Mouse (Mus musculus) hindbrain, postnatal 0 days (tissue): ENCODE data around the gene Lsm14a. TPM values are rescaled to one million over a fixed set of nuclear protein-coding genes. Genes with fewer than 3 reads are reported as not detected.

Experiments used
- ATAC-seq: fragments of 200-750 bp; cut with Nextera tagmentation; 2 replicates; pipeline ENCODE4 v1.8.0; 2017; ENCODE audit warnings: mild to moderate bottlenecking, moderate TSS enrichment, moderate library complexity
- DNase-seq: peaks from one replicate; pipeline ENCODE4 v3.0.0-alpha.2; 2015; ENCODE audit warnings: low spot score
- H3K27ac ChIP-seq: fragments of 300-500 bp; sonication (generic); 2 replicates; pipeline ENCODE4 v1.5.1; 2014; ENCODE audit warnings: mild to moderate bottlenecking
- H3K27me3 ChIP-seq: fragments of 300-500 bp; sonication (generic); 2 replicates; pipeline ENCODE4 v1.6.1; 2014; ENCODE audit warnings: low read length, mixed read lengths; ENCODE audit not compliant: insufficient read depth
- H3K36me3 ChIP-seq: fragments of 300-500 bp; sonication (generic); 2 replicates; pipeline ENCODE4 v1.6.1; 2014; ENCODE audit warnings: low read length, mixed read lengths; ENCODE audit not compliant: insufficient read depth
- H3K4me1 ChIP-seq: fragments of 300-500 bp; sonication (generic); 2 replicates; pipeline ENCODE4 v1.6.1; 2014; ENCODE audit warnings: antibody characterized with exemption, low read length, mixed read lengths; ENCODE audit not compliant: insufficient read depth
- H3K4me2 ChIP-seq: fragments of 300-500 bp; sonication (generic); 2 replicates; pipeline ENCODE4 v1.6.1; 2014; ENCODE audit warnings: low read depth, mild to moderate bottlenecking, low read length, moderate library complexity, mixed read lengths
- H3K4me3 ChIP-seq: fragments of 300-500 bp; sonication (generic); 2 replicates; pipeline ENCODE4 v1.5.1; 2014; ENCODE audit warnings: low read length
- H3K9ac ChIP-seq: fragments of 300-500 bp; sonication (generic); replicated peaks from 2 replicates; pipeline ENCODE4 v1.6.1; 2014; ENCODE audit warnings: mild to moderate bottlenecking, low read length, moderate library complexity, mixed read lengths
- H3K9me3 ChIP-seq: fragments of 300-500 bp; sonication (generic); 2 replicates; pipeline ENCODE4 v1.6.1; 2016; ENCODE audit warnings: low read length, mixed read lengths
- CTCF ChIP-seq: IDR thresholded peaks from 2 replicates; pipeline ENCODE4 v1.5.1; 2016; ENCODE audit warnings: antibody characterized with exemption, control low read depth, low read depth
- WGBS: fragments of 180-500 bp; shearing (Covaris S2); extraction: QIAGEN DNeasy Blood & Tissue Kit; methylation state at CpG from one replicate; pipeline ENCODE4 v1.1.7; 2014; 5-methylcytosine and 5-hydroxymethylcytosine counted together
- polyA plus RNA-seq: library from polyadenylated mRNA; unstranded; fragments of >200 nt; fragmentation: Nextera tagmentation; extraction: Ambion mirVana; gene quantifications from 2 replicates; pipeline ENCODE4 v1.2.1, GENCODE M21; 2015
- total RNA-seq: library from RNA; depleted of rRNA; stranded (reverse); fragments of >200 nt; gene quantifications from 2 replicates; pipeline ENCODE4 v1.2.3, GENCODE M21; 2014

Lsm14a gene
- total and polyA plus RNA-seq, 2 experiments from 2014 or later = 44.9 to 46.1 TPM

DNA sequence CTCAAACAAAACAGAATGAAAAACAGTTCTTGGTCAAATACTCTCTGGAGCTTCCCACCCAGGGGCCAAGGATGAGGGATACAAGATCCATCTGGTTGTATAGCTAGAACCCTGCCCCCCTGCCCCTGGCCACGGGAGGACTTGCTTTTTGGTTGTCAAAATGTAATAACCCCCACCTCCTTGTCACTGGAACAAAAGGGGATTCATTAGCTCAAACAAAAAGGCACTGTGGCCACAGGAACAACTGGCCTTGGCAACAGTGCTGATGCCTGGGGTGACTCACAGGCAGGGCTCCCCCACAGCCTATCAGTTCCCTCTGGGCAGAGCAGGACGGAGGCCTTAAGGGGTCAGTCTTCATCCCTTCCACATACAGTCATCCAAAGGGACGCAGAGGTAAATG lies 73.2 kb downstream of the Lsm14a start:
- Histone ChIP-seq H3K9ac (no peak overlapping the region), H3K4me1 (no peaks in the 10 kb centered on the region), H3K9me3 (0 out of 2 replicates have a peak, but pooled peaks cover 2% of the 10 kb centered on the region), H3K4me2 (no peak overlapping the region), H3K27ac (no peak overlapping the region), H3K4me3 (no peak overlapping the region), H3K27me3 (no peaks in the 10 kb centered on the region), H3K36me3 (no peaks in the 10 kb centered on the region)
- ATAC-seq (peak; percentile 86), DNase-seq (peak; percentile 63)
- 0 out of 2 replicates have a peak, but pooled peaks have one; percentile 5 for TF ChIP-seq CTCF
- WGBS = 22% methylated on average over 3 of the region's 3 CpGs

GRCm38 (mm10) chr7:34319123-34319522 lies 74.0 kb downstream of the Lsm14a start:
- no peak overlapping the region for H3K4me3 ChIP-seq
- TF ChIP-seq CTCF = no peak
- ATAC-seq (no peak), DNase-seq (no peak)
- no peaks in the 10 kb centered on the region for H3K27me3 ChIP-seq
- no peak overlapping the region for H3K4me2 ChIP-seq
- no peaks in the 10 kb centered on the region for H3K36me3 ChIP-seq
- no peaks in the 10 kb centered on the region for H3K4me1 ChIP-seq
- 0 out of 2 replicates have a peak, but pooled peaks cover 1% of the 10 kb centered on the region for H3K9me3 ChIP-seq
- no peak overlapping the region for H3K9ac ChIP-seq
- 77% methylated on average over 2 of the region's 2 CpGs for WGBS
- H3K27ac ChIP-seq = no peak overlapping the region

DNA sequence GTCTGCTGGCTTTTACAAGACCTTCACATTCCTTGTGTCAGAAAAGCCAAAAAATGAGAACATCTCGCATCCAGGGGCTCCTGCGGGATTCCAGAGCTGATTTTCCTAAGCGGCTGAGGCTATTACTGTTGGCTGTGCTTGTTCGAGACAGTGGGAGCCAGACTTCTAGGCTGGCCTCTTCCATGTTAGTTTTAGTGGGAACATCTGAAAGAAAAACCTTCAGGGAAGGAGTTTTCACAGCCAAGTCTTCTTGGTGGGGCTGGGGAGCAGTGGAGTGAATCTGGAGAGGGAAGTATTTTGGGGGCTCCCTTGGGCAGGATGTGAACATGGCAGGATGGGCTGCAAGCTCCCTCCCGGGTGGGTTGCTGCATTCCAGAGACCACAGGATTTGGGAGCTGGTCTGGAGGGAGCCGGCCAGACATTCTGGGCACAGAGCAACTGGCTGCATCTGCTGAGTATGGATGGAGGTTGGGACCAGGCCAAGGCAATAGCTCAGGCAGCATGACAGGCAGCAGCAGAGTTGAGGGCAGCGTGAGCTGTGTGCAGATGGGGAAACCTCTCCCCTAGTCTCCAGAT lies 75.1 kb downstream of the Lsm14a start:
- H3K36me3 ChIP-seq = no peaks in the 10 kb centered on the region
- H3K27me3 ChIP-seq = no peaks in the 10 kb centered on the region
- DNase-seq = peak; percentile 69
- peak; percentile 58 for ATAC-seq
- H3K4me2 ChIP-seq = no peak overlapping the region
- H3K9ac ChIP-seq = no peak overlapping the region
- WGBS = 47% methylated on average over 7 of the region's 7 CpGs
- no peak for TF ChIP-seq CTCF
- peak overlapping the region; percentile 60; the same call in 1 of the 2 replicates for H3K27ac ChIP-seq
- H3K4me3 ChIP-seq = no peak overlapping the region
- H3K4me1 ChIP-seq = no peaks in the 10 kb centered on the region
- H3K9me3 ChIP-seq = no peaks in the 10 kb centered on the region

DNA sequence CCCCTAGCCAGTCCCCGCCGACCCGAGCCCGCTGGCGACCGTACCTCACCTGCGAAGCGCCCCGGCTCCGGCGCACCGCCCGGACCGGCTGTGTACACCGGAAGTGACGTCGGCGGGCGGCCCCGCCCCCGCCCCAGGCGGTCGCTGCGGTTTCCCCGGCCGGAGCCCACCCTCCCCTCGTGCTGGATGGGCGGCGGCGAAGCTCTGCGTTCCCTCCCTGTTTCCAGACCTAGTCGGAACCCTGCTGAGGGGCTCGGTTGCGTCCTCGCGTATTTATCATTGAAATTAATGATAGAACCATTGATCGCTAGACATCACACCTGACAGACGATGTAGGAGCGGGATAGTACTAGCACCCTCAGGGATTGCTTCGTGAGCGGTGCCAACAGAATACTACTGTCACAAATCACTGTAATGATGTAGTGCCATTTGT lies 79.7 kb downstream of the Lsm14a start, which contains the start of gene 4931406P16Rik:
Gene 4931406P16Rik (minus strand): TSS at position 109 of the 433 bp plus-strand sequence.
- no peaks in the 10 kb centered on the region for H3K9me3 ChIP-seq
- no peaks in the 10 kb centered on the region for H3K27me3 ChIP-seq
- DNase-seq (peak; percentile 92), ATAC-seq (peak; percentile 96)
- H3K4me1 ChIP-seq = peaks cover 9% of the 10 kb centered on the region; the same call in 1 of the 2 replicates
- no peak for TF ChIP-seq CTCF
- WGBS = 5% methylated on average over 40 of the region's 41 CpGs
- H3K9ac ChIP-seq = peak within 1 kb of the TSS; percentile 96
- peak within 1 kb of the TSS; percentile 92 for H3K27ac ChIP-seq
- peak within 1 kb of the TSS; percentile 66 for H3K4me2 ChIP-seq
- peak within 1 kb of the TSS; percentile 96 for H3K4me3 ChIP-seq
- H3K36me3 ChIP-seq = no peaks in the 10 kb centered on the region

GRCm38 (mm10) chr7:34312786-34313442 lies 80.2 kb downstream of the Lsm14a start:
- DNase-seq (peak; percentile 66), ATAC-seq (peak; percentile 81)
- no peaks in the 10 kb centered on the region for H3K36me3 ChIP-seq
- peak overlapping the region; percentile 96 for H3K4me3 ChIP-seq
- peak overlapping the region; percentile 66 for H3K4me2 ChIP-seq
- peak overlapping the region; percentile 92 for H3K27ac ChIP-seq
- peaks cover 9% of the 10 kb centered on the region; the same call in 1 of the 2 replicates for H3K4me1 ChIP-seq
- no peaks in the 10 kb centered on the region for H3K27me3 ChIP-seq
- no peak for TF ChIP-seq CTCF
- H3K9me3 ChIP-seq = no peaks in the 10 kb centered on the region
- H3K9ac ChIP-seq = peak overlapping the region; percentile 96
- WGBS = 2% methylated on average over 66 of the region's 73 CpGs

GRCm38 (mm10) chr7:34309186-34309764 lies 83.8 kb downstream of the Lsm14a start:
- Histone ChIP-seq H3K4me2 (no peak overlapping the region), H3K27me3 (no peaks in the 10 kb centered on the region), H3K27ac (no peak overlapping the region), H3K9ac (no peak overlapping the region), H3K9me3 (no peaks in the 10 kb centered on the region), H3K4me1 (peaks cover 9% of the 10 kb centered on the region; the same call in 1 of the 2 replicates), H3K36me3 (no peaks in the 10 kb centered on the region), H3K4me3 (no peak overlapping the region)
- no peak for ATAC-seq
- WGBS = 91% methylated on average over 5 of the region's 5 CpGs
- TF ChIP-seq CTCF = no peak
- DNase-seq = no peak
